Mouse (Mus musculus) gastrocnemius, adult 8-10 months (tissue): ENCODE measurements around the gene Aldh1a3. TPM values are rescaled to one million over a fixed set of nuclear protein-coding genes. Genes with fewer than 3 reads are reported as not detected.

Experiments
- microRNA-seq: library from miRNA; unstranded; fragments of <30 nt; microRNA quantifications from one replicate; pipeline ENCODE4 v1.2.0, GENCODE M21; 2022
- total RNA-seq, 4 experiments: library from RNA; stranded (reverse); gene quantifications; 2 replicates each; pipeline ENCODE4 v1.2.4; 2022

The Aldh1a3 gene
- total RNA-seq, 4 experiments from 2014 or later: 0.63 to 1.6 (median 1.1) TPM

Small RNAs within 50 kb of the gene (microRNA-seq; reads per million reads assigned to microRNA genes)
- not detected for gene Mir7057

Other genes starting within 250 kb of the Aldh1a3 start
- not detected for gene Gm10974, start 61.6 kb downstream of the Aldh1a3 start, total RNA-seq
- 1 to 10 TPM; 2.2 to 3.8 (median 2.9) TPM for gene Lrrk1, start 39.2 kb downstream of the Aldh1a3 start, total RNA-seq